Mouse (Mus musculus) inflammation-experienced regulatory T-cells (primary cell): ENCODE results near the gene Tmem33. TPM values are rescaled to one million over a fixed set of nuclear protein-coding genes. Genes with fewer than 3 reads are reported as not detected.

ENCODE experiments used
- polyA plus RNA-seq, 2 experiments: library from polyadenylated mRNA; unstranded; fragments of 100-300 nt; shearing (Covaris generic); gene quantifications; one replicate each; pipeline ENCODE4 v1.2.1; 2017

Tmem33 gene
- polyA plus RNA-seq: 100 to 1,000 TPM in 1 of 2 experiments, 10 to 100 TPM in 1; 94.2 to 103 TPM

DNA sequence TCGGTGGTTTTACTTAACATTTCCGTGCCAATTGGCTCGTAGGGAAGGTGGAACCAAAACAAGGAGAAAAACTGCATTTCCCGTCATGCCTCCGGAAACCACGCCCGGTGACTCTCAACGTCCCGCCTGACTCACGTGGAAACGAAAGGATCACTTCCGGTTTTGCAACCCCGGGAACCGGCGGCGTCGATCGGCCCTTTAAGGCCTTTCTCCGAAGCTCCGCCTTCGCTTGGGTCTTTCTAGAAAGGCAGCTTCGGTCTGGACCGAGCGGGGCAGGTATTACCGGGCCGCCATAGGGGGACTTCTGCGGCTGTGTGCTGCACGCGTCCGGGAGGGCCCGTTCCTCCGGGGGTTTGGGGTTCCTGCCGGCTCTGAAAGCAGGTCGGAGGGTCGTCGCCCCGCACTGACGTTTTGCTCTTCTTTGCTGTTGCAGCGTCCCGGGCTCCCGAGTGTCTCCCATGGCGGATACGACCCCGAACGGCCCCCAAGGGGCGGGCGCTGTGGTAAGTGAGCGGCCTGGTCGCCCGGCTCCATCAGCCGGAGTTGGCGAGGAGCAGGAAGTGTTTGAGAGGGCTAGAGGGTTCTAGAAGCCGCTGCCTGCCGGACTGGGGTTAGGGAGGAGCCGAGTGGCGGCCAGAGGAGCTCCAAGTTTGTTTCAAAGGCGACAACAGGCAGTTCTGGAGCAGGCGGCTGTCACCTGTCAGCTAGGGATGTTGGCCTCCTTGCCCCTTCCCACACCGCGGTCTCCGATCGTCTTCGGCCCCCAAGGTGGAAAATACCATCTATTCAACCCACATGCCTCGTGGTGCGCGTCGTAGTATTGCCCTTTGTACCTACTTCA is at the start of gene Tmem33:
Gene Tmem33, plus strand, starts transcription at position 35 of the 841 bp plus-strand sequence.

DNA sequence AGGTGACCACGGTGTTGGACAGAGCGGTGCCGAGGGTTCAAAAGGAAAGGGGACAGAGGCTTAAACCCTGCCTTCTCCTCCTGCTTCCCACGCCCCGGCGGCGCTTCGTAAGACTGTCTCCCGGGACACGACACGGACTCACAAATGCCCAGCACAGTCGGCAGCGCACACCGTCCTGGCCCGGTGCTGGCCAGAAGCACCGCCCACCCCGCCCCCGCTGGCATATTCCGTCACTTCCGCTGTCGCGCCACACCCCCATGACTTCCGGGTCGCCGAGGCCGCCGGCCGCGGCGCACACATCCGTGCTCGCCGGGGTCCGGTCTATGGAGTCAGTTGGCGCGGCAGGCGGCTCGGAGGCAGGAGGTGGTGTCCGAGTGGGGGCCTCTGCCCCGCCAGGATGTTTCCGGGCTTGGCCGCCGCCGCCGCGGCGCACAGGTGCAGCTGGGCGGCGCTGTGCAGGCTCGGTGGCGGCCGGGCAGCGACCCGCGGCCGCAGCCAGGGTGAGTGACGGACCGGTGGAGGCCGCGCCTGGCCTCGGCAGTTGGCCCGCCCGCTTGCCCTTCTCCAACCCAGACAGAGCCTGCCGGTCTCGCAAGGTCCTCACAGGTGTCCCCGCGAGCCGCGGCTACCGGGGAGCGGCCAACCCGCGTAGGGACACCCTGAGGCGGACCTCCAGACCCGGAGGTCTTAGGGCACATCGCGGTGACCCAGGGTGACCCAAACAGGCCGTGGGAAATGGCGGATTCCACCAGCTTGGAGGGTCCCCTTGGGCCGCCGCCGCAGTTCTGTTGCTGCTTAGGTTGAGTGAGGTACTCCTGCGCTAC is 46.5 kb downstream of the Tmem33 start, which contains the start of gene Slc30a9:
Gene Slc30a9, plus strand, starts transcription at position 258 of the 824 bp plus-strand sequence.

Other genes with a start within 250 kb of the Tmem33 start
- gene Phox2b, start 161.3 kb upstream of the Tmem33 start, polyA plus RNA-seq: 1 to 10 TPM in 1 of 2 experiments, under 1 TPM in 1; 0.13 to 1.1 TPM
- gene Slc30a9, start 46.4 kb downstream of the Tmem33 start, polyA plus RNA-seq: 10 to 100 TPM; 70.7 to 87.1 TPM
- under 1 TPM; 0.28 to 0.39 TPM for gene Bend4, start 167.7 kb downstream of the Tmem33 start, polyA plus RNA-seq